Mouse (Mus musculus) forelimb bud, embryonic 11.5 days (tissue): Measurements from ENCODE around the gene Dpep2nb.
"Not testable (repeated sequence)": the region's sequence is repeated elsewhere in the genome, so short reads cannot be mapped to it uniquely, and the experiment has no call there.

ENCODE experiments used
- DNase-seq: peaks from one replicate; pipeline ENCODE4 v3.0.0-alpha.2; 2012; ENCODE audit warnings: low read depth, low spot score

Dpep2nb gene

GRCm38 (mm10) chr8:106007135-106007534 lies 1.4 kb upstream of the Dpep2nb start:
- no peak for DNase-seq

GRCm38 (mm10) chr8:106006413-106006812 lies 638 bp upstream of the Dpep2nb start:
- no peak for DNase-seq

- no peak for DNase-seq
Observed at GRCm38 (mm10) chr8:106004538-106005207, 1.1 kb downstream of the Dpep2nb start.

- no peak for DNase-seq
Observed at GRCm38 (mm10) chr8:106001908-106002307, 3.9 kb downstream of the Dpep2nb start.

- DNase-seq = no peak
Observed at GRCm38 (mm10) chr8:105998971-105999370, 6.8 kb downstream of the Dpep2nb start.

GRCm38 (mm10) chr8:105996359-105996758 lies 9.4 kb downstream of the Dpep2nb start:
- DNase-seq = no peak

- DNase-seq = no peak
Observed at GRCm38 (mm10) chr8:105993226-105993625, 12.5 kb downstream of the Dpep2nb start.

GRCm38 (mm10) chr8:105992499-105992898 lies 13.3 kb downstream of the Dpep2nb start:
- DNase-seq = no peak

GRCm38 (mm10) chr8:105991546-105991945 lies 14.2 kb downstream of the Dpep2nb start:
- DNase-seq = no peak

GRCm38 (mm10) chr8:105990856-105991387 lies 14.9 kb downstream of the Dpep2nb start, which contains the start of gene Dus2:
Dus2 (plus strand) TSS chr8:105991337.
- peak; percentile 91 for DNase-seq

GRCm38 (mm10) chr8:105988546-105988945 lies 17.2 kb downstream of the Dpep2nb start:
- no peak for DNase-seq

GRCm38 (mm10) chr8:105983406-105983805 lies 22.4 kb downstream of the Dpep2nb start:
- not testable (repeated sequence) for DNase-seq

- DNase-seq = no peak
Observed at GRCm38 (mm10) chr8:105981146-105981545, 24.6 kb downstream of the Dpep2nb start.

- DNase-seq = no peak
Observed at GRCm38 (mm10) chr8:105979325-105979724, 26.4 kb downstream of the Dpep2nb start, which contains the start of gene Dpep3. Dpep3 (minus strand) TSS chr8:105979429.

- DNase-seq = no peak
Observed at GRCm38 (mm10) chr8:105975363-105975762, 30.4 kb downstream of the Dpep2nb start.

GRCm38 (mm10) chr8:105971019-105971720 lies 34.6 kb downstream of the Dpep2nb start:
- no peak for DNase-seq

GRCm38 (mm10) chr8:105969367-105969766 lies 36.4 kb downstream of the Dpep2nb start:
- no peak for DNase-seq

- DNase-seq = peak; percentile 62
Observed at GRCm38 (mm10) chr8:105966692-105967311, 39.0 kb downstream of the Dpep2nb start.

GRCm38 (mm10) chr8:105965905-105966341 lies 39.9 kb downstream of the Dpep2nb start, which contains the start of gene Slc12a4:
Slc12a4 (minus strand) TSS chr8:105966097.
- peak; percentile 86 for DNase-seq

GRCm38 (mm10) chr8:105965266-105965904 lies 40.4 kb downstream of the Dpep2nb start:
- no peak for DNase-seq

GRCm38 (mm10) chr8:105964506-105965265 lies 41.1 kb downstream of the Dpep2nb start:
- DNase-seq = no peak
